Mouse (Mus musculus): ENCODE results near the gene Tmbim6.

DNA sequence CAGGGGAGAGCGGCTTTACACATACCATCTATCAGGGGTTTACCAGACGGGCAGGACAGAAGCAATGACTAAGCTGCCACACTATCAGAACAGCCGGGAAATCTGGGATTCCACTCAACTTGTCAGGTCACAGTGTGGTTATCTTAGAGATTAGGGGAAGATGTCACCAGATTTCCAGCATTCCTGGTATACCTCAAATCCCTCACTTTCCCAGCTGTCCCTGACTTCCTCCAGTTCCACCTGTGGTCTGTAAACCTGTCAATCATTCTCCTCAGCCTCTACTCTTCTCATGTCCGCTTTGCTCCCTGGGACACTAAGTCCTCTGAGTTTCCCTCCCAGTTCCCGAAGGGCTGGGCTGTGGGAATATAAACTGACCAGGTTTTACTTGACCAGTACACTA is 40.4 kb upstream of the Tmbim6 start:
- TF ChIP-seq POLR2A (IDR thresholded peaks at IDR 0.05; ENCODE audit: extremely low read depth, insufficient read depth, low read length) (no peak), CTCF (IDR thresholded peaks at IDR 0.05; ENCODE audit: extremely low read depth, insufficient read depth, low read length) (no peak)
